Mouse (Mus musculus): ENCODE measurements around the gene Glt28d2. TPM values are rescaled to one million over a fixed set of nuclear protein-coding genes. Genes with fewer than 3 reads are reported as not detected.

Gene Glt28d2
- polyA plus RNA-seq, 1 experiment from 2014 or later = 4.5 TPM

- TF ChIP-seq CTCF (IDR thresholded peaks at IDR 0.05; ENCODE audit: low read depth) = no peak
- DNase-seq (ENCODE audit: low spot score) = no peak
Observed at GRCm38 (mm10) chr3:85854143-85854542, 33.2 kb downstream of the Glt28d2 start.

GRCm38 (mm10) chr3:85853715-85854114, 33.6 kb downstream of the Glt28d2 start:
- Histone ChIP-seq H3K4me2 (ENCODE audit: low read length) (no peak overlapping the region), H3K9ac (ENCODE audit: low read depth, low read length) (no peak overlapping the region), H3K27ac (no peak overlapping the region), H3K4me1 (replicated peaks; ENCODE audit: insufficient read depth, low read length) (0 out of 2 replicates have a peak, but pooled peaks cover 4% of the 10 kb centered on the region), H3K9me3 (replicated peaks; ENCODE audit: low read length) (no peaks in the 10 kb centered on the region), H3K27me3 (ENCODE audit: insufficient read depth, low read length) (no peaks in the 10 kb centered on the region), H3K4me3 (replicated peaks; ENCODE audit: low read depth, low read length) (no peak overlapping the region), H3K36me3 (ENCODE audit: insufficient read depth, low read length) (no peaks in the 10 kb centered on the region)
- ATAC-seq (replicated peaks; ENCODE audit: low FRiP score, low read depth) (no peak), DNase-seq (ENCODE audit: low spot score) (no peak)
- no peak for TF ChIP-seq CTCF (IDR thresholded peaks at IDR 0.05; ENCODE audit: low read depth)
- 79% methylated on average over 4 of the region's 4 CpGs for WGBS

More at GRCm38 (mm10) chr3:85854143-85854542, 33.2 kb downstream of the Glt28d2 start:
- no peak for ATAC-seq (replicated peaks; ENCODE audit: low FRiP score, low read depth)
- no peak overlapping the region for H3K9ac ChIP-seq (ENCODE audit: low read depth, low read length)
- no peak overlapping the region for H3K4me2 ChIP-seq (ENCODE audit: low read length)
- H3K27me3 ChIP-seq (ENCODE audit: insufficient read depth, low read length) = no peaks in the 10 kb centered on the region
- 92% methylated on average over 6 of the region's 6 CpGs for WGBS
- 0 out of 2 replicates have a peak, but pooled peaks cover 8% of the 10 kb centered on the region for H3K4me1 ChIP-seq (replicated peaks; ENCODE audit: insufficient read depth, low read length)
- no peaks in the 10 kb centered on the region for H3K36me3 ChIP-seq (ENCODE audit: insufficient read depth, low read length)
- no peaks in the 10 kb centered on the region for H3K9me3 ChIP-seq (replicated peaks; ENCODE audit: low read length)
- no peak overlapping the region for H3K27ac ChIP-seq
- no peak overlapping the region for H3K4me3 ChIP-seq (replicated peaks; ENCODE audit: low read depth, low read length)

DNA sequence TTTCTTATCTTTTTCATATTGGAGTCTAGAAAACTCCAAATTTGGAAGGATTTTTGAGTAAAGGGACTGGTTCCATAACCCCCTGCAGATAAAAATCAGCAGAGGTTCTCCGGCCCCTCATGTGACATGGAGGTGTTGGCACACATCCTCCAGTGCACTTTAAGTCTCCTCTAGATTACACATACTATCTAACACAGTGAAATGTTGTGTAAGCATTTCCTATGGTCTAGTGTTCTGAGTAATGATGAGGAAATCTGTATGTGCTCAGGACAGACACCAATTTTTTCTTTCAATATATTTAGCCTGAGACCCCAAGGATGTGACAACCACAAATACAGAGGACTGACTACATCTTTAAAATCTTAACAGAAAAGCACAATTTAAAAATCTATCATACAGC, 37.2 kb downstream of the Glt28d2 start:
- H3K9me3 ChIP-seq (replicated peaks; ENCODE audit: low read length) = no peaks in the 10 kb centered on the region
- no peak overlapping the region for H3K9ac ChIP-seq (ENCODE audit: low read depth, low read length)
- H3K4me1 ChIP-seq (replicated peaks; ENCODE audit: insufficient read depth, low read length) = no peaks in the 10 kb centered on the region
- 94% methylated on average over 1 of the region's 1 CpGs for WGBS
- no peaks in the 10 kb centered on the region for H3K27me3 ChIP-seq (ENCODE audit: insufficient read depth, low read length)
- DNase-seq (ENCODE audit: low spot score) = no peak
- TF ChIP-seq CTCF (IDR thresholded peaks at IDR 0.05; ENCODE audit: low read depth) = no peak
- no peak overlapping the region for H3K4me3 ChIP-seq (replicated peaks; ENCODE audit: low read depth, low read length)
- no peak for ATAC-seq (replicated peaks; ENCODE audit: low FRiP score, low read depth)
- no peak overlapping the region for H3K27ac ChIP-seq
- H3K4me2 ChIP-seq (ENCODE audit: low read length) = no peak overlapping the region
- no peaks in the 10 kb centered on the region for H3K36me3 ChIP-seq (ENCODE audit: insufficient read depth, low read length)

- ATAC-seq (replicated peaks; ENCODE audit: low FRiP score, low read depth) (no peak), DNase-seq (ENCODE audit: low spot score) (no peak)
- no peak overlapping the region for H3K4me3 ChIP-seq (replicated peaks; ENCODE audit: low read depth, low read length)
- no peaks in the 10 kb centered on the region for H3K9me3 ChIP-seq (replicated peaks; ENCODE audit: low read length)
- H3K4me1 ChIP-seq (replicated peaks; ENCODE audit: insufficient read depth, low read length) = 0 out of 2 replicates have a peak, but pooled peaks cover 7% of the 10 kb centered on the region
- 90% methylated on average over 1 of the region's 1 CpGs for WGBS
- TF ChIP-seq CTCF (IDR thresholded peaks at IDR 0.05; ENCODE audit: low read depth) = no peak
- no peak overlapping the region for H3K27ac ChIP-seq
- H3K36me3 ChIP-seq (ENCODE audit: insufficient read depth, low read length) = no peaks in the 10 kb centered on the region
- no peaks in the 10 kb centered on the region for H3K27me3 ChIP-seq (ENCODE audit: insufficient read depth, low read length)
- H3K4me2 ChIP-seq (ENCODE audit: low read length) = no peak overlapping the region
- H3K9ac ChIP-seq (ENCODE audit: low read depth, low read length) = no peak overlapping the region
Observed at GRCm38 (mm10) chr3:85846316-85846715, 41.0 kb downstream of the Glt28d2 start.

- Histone ChIP-seq H3K9ac (ENCODE audit: low read depth, low read length) (no peak overlapping the region), H3K27ac (no peak overlapping the region), H3K36me3 (ENCODE audit: insufficient read depth, low read length) (no peaks in the 10 kb centered on the region), H3K4me2 (ENCODE audit: low read length) (no peak overlapping the region), H3K4me3 (replicated peaks; ENCODE audit: low read depth, low read length) (no peak overlapping the region), H3K27me3 (ENCODE audit: insufficient read depth, low read length) (no peaks in the 10 kb centered on the region), H3K4me1 (replicated peaks; ENCODE audit: insufficient read depth, low read length) (0 out of 2 replicates have a peak, but pooled peaks cover 7% of the 10 kb centered on the region), H3K9me3 (replicated peaks; ENCODE audit: low read length) (no peaks in the 10 kb centered on the region)
- 88% methylated on average over 6 of the region's 6 CpGs for WGBS
- DNase-seq (ENCODE audit: low spot score) = no peak
- ATAC-seq (replicated peaks; ENCODE audit: low FRiP score, low read depth) = no peak
- TF ChIP-seq CTCF (IDR thresholded peaks at IDR 0.05; ENCODE audit: low read depth) = no peak
Observed at GRCm38 (mm10) chr3:85845341-85845740, 42.0 kb downstream of the Glt28d2 start.

DNA sequence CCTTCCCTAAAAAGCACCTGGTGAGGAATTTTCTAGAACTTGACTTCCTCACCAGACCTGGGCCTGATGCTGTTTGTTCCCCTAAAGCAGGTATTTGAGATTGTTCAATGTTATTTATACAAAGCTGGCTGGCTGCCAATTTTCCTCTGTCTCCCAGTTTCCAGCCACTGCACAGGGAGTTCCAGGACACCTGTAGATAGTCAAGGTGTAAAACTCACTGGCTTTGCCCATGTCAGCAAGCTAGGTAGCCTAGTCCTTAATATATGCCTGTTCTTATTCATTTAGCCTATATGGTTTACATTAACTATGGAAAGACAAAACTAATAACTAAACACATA, 44.5 kb downstream of the Glt28d2 start:
- no peaks in the 10 kb centered on the region for H3K36me3 ChIP-seq (ENCODE audit: insufficient read depth, low read length)
- no peak overlapping the region for H3K4me2 ChIP-seq (ENCODE audit: low read length)
- H3K9me3 ChIP-seq (replicated peaks; ENCODE audit: low read length) = no peaks in the 10 kb centered on the region
- TF ChIP-seq CTCF (IDR thresholded peaks at IDR 0.05; ENCODE audit: low read depth) = no peak
- no peaks in the 10 kb centered on the region for H3K27me3 ChIP-seq (ENCODE audit: insufficient read depth, low read length)
- peak overlapping the region; percentile 70 for H3K27ac ChIP-seq
- ATAC-seq (replicated peaks; ENCODE audit: low FRiP score, low read depth) (no peak), DNase-seq (ENCODE audit: low spot score) (peak; percentile 26)
- no peak overlapping the region for H3K4me3 ChIP-seq (replicated peaks; ENCODE audit: low read depth, low read length)
- 0 out of 2 replicates have a peak, but pooled peaks cover 7% of the 10 kb centered on the region for H3K4me1 ChIP-seq (replicated peaks; ENCODE audit: insufficient read depth, low read length)
- H3K9ac ChIP-seq (ENCODE audit: low read depth, low read length) = no peak overlapping the region

All from kidney, postnatal 0 days (tissue).